Mouse (Mus musculus): ENCODE results near the gene Zbtb43. TPM values are rescaled to one million over a fixed set of nuclear protein-coding genes. Genes with fewer than 3 reads are reported as not detected.

The Zbtb43 gene
- total RNA-seq (2012; rRNA removed) (8.9 and 10.0 TPM in 2 replicates), total RNA-seq (2014; rRNA removed) (9.0 and 10.9 TPM in 2 replicates), polyA plus RNA-seq (2012; ENCODE audit: insufficient read length, low read depth) (8.5 and 8.6 TPM in 2 replicates)

DNA sequence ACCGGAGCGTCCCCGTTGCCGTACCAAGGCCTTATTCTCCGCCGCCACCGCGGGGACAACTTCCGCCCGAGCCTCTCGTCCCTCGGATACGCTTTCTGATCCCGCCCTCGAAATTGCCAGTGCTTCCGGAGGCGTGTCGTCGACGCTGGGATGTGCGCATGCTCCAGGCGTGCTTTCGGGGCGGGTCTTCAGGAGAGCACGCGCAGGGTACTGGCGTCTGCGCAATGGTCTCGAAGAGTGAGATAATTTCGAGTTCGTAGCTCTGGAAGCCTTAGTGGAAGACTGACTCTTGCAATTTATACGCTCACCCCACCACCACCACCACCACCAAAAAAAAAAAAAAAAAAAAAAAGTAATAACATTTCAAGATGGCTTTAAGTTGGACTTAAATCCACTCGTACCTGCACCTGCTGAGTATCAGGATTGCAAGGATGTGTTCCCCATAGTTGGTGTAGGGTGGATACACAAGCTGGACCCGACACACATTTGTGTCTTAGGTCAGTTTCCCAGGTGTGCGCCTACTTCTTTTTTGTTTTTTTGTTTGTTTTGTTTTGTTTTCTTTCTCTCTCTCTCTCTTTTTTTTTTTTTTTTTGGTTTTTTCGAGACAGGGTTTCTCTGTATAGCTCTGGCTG lies at the start of gene Zbtb43:
Zbtb43 (minus strand) TSS at position 94 of the 632 bp plus-strand sequence.
- Histone ChIP-seq H3K4me3 (replicated peaks in 1 of 3; ENCODE audit: low read depth in 2 of 3, low read length in 2 of 3, poor library complexity in 1 of 3) (peak within 1 kb of the TSS; percentile 87 to 94 (median 93)), H3K27ac (ENCODE audit: insufficient read depth, low read depth) (peak within 1 kb of the TSS; percentile 2; the same call in 1 of the 2 replicates), H3K9ac (ENCODE audit: insufficient read depth, low read depth) (peak within 1 kb of the TSS; percentile 83), H3K79me2 (replicated peaks; ENCODE audit: control insufficient read depth, extremely low read depth, insufficient read depth, poor library complexity, severe bottlenecking) (peaks cover 22% of the 10 kb centered on the region), H3K36me3 (replicated peaks in 1 of 2; ENCODE audit: control insufficient read depth in 1 of 2, insufficient read depth in 1 of 2, low read length in 1 of 2) (peaks cover 0 to 24% of the 10 kb centered on the region in 2 experiments), H3K4me2 (ENCODE audit: insufficient read depth, low read depth, poor library complexity, severe bottlenecking) (peak within 1 kb of the TSS; percentile 89), H3K4me1 (ENCODE audit: control insufficient read depth in 1 of 2, insufficient read depth in 2 of 2) (peaks cover 0 to 35% of the 10 kb centered on the region in 2 experiments; a peak in 2 of 4 replicates), H3K9me3 (replicated peaks; ENCODE audit: low read length) (peaks cover 8% of the 10 kb centered on the region), H3K27me3 (replicated peaks) (peaks cover 34% of the 10 kb centered on the region)
- peak; percentile 94 for DNase-seq (ENCODE audit: extremely low read depth)
- TF ChIP-seq NELFE (IDR thresholded peaks at IDR 0.05; ENCODE audit: low read depth, low read length) (peak; percentile 78), CTCF (conservative IDR thresholded peaks at IDR 0.05 in 1 of 2, IDR thresholded peaks at IDR 0.05 in 1 of 2; ENCODE audit: low read depth in 2 of 2, low read length in 2 of 2) (no peak), RAD21 (IDR thresholded peaks at IDR 0.05; ENCODE audit: low read depth, low read length) (no peak), MYC (IDR thresholded peaks at IDR 0.05; ENCODE audit: low read depth, low read length) (0 out of 2 replicates have a peak, but pooled peaks have one; percentile 35), MXI1 (IDR thresholded peaks at IDR 0.05; ENCODE audit: low read depth, low read length) (0 out of 2 replicates have a peak, but pooled peaks have one; percentile 63), IRF4 (IDR thresholded peaks at IDR 0.05; ENCODE audit: low read depth, low read length) (no peak; the same call in 1 of the 2 replicates), MAX (IDR thresholded peaks at IDR 0.05; ENCODE audit: low read length) (peak; percentile 97), ZKSCAN1 (IDR thresholded peaks at IDR 0.05; ENCODE audit: borderline replicate concordance, low read depth, low read length) (no peak), POLR2A (IDR thresholded peaks at IDR 0.05; ENCODE audit: low read depth, low read length) (peak; percentile 93), TCF12 (IDR thresholded peaks at IDR 0.05; ENCODE audit: low read depth, low read length) (peak; percentile 71), TBP (conservative IDR thresholded peaks at IDR 0.05; ENCODE audit: low read depth, low read length) (0 out of 2 replicates have a peak, but pooled peaks have one; percentile 26), CHD2 (IDR thresholded peaks at IDR 0.05; ENCODE audit: low read length) (peak; percentile 49; the same call in 1 of the 2 replicates), UBTF (IDR thresholded peaks at IDR 0.05; ENCODE audit: low read depth, low read length) (no peak), SIN3A (IDR thresholded peaks at IDR 0.05; ENCODE audit: low read length) (no peak), ETS1 (conservative IDR thresholded peaks at IDR 0.05; ENCODE audit: low read depth, low read length) (no peak), MAZ (IDR thresholded peaks at IDR 0.05; ENCODE audit: low read depth, low read length) (no peak), ZMIZ1 (IDR thresholded peaks at IDR 0.05; ENCODE audit: low read depth, low read length) (no peak; the same call in 1 of the 2 replicates), ZC3H11A (IDR thresholded peaks at IDR 0.05; ENCODE audit: low read depth, low read length) (no peak), MEF2A (IDR thresholded peaks at IDR 0.05; ENCODE audit: borderline replicate concordance, low read depth, low read length) (no peak), E2F4 (IDR thresholded peaks at IDR 0.05; ENCODE audit: insufficient replicate concordance, low read depth, low read length) (no peak), EP300 (IDR thresholded peaks at IDR 0.05; ENCODE audit: low read length) (no peak), KAT2A (IDR thresholded peaks at IDR 0.05; ENCODE audit: insufficient replicate concordance, low read length) (peak; percentile 81; the same call in 1 of the 2 replicates), PAX5 (IDR thresholded peaks at IDR 0.05; ENCODE audit: low read length) (no peak), NRF1 (IDR thresholded peaks at IDR 0.05; ENCODE audit: low read depth, low read length) (peak; percentile 97), ZNF384 (IDR thresholded peaks at IDR 0.05; ENCODE audit: low read depth, low read length) (peak; percentile 6), ELF1 (IDR thresholded peaks at IDR 0.05; ENCODE audit: low read depth, low read length) (peak; percentile 88), USF1 (IDR thresholded peaks at IDR 0.05; ENCODE audit: low read depth, low read length) (no peak), USF2 (conservative IDR thresholded peaks at IDR 0.05; ENCODE audit: low read depth, low read length) (no peak), RCOR1 (conservative IDR thresholded peaks at IDR 0.05; ENCODE audit: low read depth, low read length) (no peak), GABPA (IDR thresholded peaks at IDR 0.05; ENCODE audit: insufficient replicate concordance, low read depth, low read length) (no peak; the same call in 1 of the 2 replicates), JUN (IDR thresholded peaks at IDR 0.05; ENCODE audit: insufficient read depth, low read depth, low read length) (no peak), BHLHE40 (IDR thresholded peaks at IDR 0.05; ENCODE audit: low read depth, low read length) (peak; percentile 73), POLR2AphosphoS2 (IDR thresholded peaks at IDR 0.05; ENCODE audit: low read depth, low read length) (peak; percentile 56; the same call in 1 of the 2 replicates), JUND (conservative IDR thresholded peaks at IDR 0.05; ENCODE audit: low read depth, low read length) (0 out of 2 replicates have a peak, but pooled peaks have one; percentile 9), SMC3 (IDR thresholded peaks at IDR 0.05; ENCODE audit: low read depth, low read length) (no peak), CHD1 (IDR thresholded peaks at IDR 0.05; ENCODE audit: low read depth, low read length) (no peak), HCFC1 (IDR thresholded peaks at IDR 0.05; ENCODE audit: low read depth, low read length) (peak; percentile 84), MAFK (IDR thresholded peaks at IDR 0.05; ENCODE audit: insufficient replicate concordance, low read length) (no peak)
- dilution Hi-C loops (cut with MboI; ENCODE audit: extremely low pct_ligation_motif_present, extremely low pct_unique_long_range_greater_than_20kb, low sequenced_read_pairs), result no loop called here
- in situ Hi-C loops (cut with MboI; ENCODE audit: low pct_ligation_motif_present, low pct_unique_long_range_greater_than_20kb, low sequenced_read_pairs), result no loop called here
